Mouse (Mus musculus): ENCODE measurements around the gene Fgfr2.
"Not testable (repeated sequence)": the region's sequence is repeated elsewhere in the genome, so short reads cannot be mapped to it uniquely, and the experiment has no call there.

The Fgfr2 gene

DNA sequence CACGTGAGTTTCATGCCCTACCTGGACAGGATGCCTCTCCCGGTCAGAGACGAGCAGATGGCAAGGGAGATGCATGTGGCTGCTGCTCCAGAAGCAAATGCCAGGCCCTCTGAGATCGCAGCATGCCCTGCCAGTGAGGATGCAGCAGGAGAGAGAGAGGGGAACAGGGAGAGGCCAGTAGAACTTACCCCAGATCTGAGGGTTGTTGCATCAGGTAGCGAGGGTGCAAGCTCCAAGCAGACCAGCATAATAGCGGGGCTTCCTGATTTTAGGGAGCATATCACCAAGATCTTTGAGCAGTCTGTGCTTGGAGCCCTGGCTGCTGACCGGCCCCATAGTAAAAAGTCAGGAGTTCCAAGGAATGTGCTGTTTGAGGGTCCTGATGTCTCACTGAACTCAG is 2497.8 kb downstream of the Fgfr2 start:
- no peak for DNase-seq (ENCODE audit: low read depth, low spot score)

DNA sequence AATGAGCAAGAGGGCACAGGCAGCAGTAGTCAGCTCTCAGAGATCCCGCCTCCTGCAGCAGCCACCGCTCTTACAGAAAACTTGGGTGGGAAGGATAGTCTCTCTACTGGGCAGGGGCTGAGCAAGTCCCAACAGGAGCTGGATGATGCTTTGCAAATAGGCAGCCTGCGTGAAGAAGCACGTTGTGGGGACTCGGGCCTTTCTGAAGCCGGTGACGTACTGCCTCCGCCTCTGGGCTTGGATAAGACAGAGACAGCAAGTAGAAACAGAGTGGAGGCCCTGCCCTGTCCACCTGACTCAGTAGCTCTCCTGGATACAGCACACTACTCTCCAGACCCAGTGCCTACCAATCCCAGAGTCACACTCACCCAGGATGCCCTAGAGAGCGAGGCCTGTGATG is 2498.9 kb downstream of the Fgfr2 start:
- DNase-seq (ENCODE audit: low read depth, low spot score) = no peak

DNA sequence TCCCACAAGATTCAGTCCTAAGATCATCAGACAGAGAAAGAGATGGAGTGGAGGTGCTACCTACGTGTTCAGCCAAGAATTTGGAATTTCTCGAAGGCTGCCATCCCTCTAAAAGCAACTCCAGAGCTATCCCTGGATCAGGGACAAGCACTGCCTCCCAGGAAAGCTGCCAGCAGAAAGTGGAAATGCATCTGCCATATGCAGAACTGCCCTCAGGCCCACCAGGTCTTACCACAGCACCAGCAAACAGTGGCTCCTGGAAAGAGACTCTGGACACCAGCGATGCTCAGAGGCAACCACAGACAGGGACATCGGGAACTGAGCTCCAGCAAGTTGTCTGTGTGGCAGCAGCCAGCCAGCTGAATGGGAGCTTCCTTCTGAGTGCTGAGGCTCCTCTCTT is 2500.8 kb downstream of the Fgfr2 start:
- no peak for DNase-seq (ENCODE audit: low read depth, low spot score)

DNA sequence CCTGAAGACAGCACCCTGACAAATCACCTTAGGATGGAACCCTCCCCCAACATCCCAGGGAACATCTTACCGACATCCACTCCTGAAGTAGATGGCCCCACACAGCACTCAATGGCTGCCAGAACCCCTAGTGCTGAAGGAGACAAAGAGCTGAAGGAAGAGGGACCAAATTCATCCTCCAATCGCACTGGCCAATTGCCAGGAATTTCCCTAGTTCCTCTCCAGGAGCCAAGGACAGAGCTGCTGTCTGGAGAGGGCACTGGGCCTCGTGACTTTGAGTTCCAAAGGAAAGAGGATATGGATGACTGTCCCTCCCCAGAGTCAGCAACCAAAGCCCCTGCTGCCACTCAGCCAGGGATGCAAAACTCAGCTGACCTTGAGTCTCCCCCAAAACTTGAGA is 2501.2 kb downstream of the Fgfr2 start:
- DNase-seq (ENCODE audit: low read depth, low spot score) = peak; percentile 54

DNA sequence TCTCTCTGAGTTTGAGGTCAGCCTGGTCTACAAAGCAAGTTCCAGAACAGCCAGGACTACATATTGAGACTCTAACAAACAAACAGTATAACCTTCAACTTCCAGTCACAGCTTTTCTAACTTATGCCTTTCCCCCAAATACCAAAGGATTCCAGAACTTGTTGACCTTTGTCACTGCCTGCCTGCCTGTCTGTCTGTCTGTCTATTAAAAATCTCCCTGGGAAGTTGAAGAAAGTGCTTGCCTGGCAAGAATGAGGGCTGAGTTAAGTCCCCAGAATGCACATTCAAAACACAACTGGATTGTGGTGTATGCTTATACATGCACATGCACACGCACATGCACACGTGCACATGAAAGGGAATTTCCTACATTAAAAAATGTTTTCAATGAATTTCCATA is 2502.1 kb downstream of the Fgfr2 start:
- DNase-seq (ENCODE audit: low read depth, low spot score) = no peak

DNA sequence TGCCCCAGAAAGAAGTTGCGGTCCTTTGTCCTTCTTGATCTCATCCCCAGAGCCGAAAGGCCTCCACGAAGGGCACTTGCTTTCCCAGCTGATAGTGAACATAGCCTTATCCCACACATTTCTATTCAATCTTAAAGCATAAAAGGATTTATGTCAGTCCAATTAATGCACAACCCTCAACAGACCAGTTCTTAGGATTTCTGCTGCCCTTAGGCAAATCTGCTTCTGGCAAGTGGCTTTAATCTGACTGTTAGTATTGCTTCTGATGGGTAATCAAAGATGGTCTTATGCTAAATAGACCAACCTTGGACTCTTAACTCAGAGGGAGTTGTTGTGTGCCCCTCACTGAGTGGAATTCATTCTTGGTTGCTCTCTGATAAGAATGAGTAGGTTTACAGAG is 2505.6 kb downstream of the Fgfr2 start:
- no peak for DNase-seq (ENCODE audit: low read depth, low spot score)

DNA sequence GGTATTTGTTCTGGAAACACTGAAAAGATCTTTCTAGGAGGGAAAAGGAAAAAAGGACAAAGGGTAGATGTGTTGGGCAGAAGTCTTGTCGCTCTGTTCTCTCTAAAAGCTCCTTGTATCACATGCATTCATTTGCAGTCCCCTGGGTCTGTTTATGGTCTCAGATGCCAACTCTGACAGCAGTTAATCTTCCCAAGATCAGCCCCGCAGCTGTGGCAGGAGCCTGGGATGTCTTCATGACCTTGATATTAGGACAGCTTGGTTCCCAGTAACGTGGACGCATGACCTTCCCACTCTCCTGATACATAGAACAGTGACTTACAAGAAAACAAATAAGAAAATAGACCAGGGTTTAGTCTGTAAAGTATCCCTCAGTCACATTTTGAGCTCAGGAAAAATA is 2509.2 kb downstream of the Fgfr2 start:
- peak; percentile 48 for DNase-seq (ENCODE audit: low read depth, low spot score)

DNA sequence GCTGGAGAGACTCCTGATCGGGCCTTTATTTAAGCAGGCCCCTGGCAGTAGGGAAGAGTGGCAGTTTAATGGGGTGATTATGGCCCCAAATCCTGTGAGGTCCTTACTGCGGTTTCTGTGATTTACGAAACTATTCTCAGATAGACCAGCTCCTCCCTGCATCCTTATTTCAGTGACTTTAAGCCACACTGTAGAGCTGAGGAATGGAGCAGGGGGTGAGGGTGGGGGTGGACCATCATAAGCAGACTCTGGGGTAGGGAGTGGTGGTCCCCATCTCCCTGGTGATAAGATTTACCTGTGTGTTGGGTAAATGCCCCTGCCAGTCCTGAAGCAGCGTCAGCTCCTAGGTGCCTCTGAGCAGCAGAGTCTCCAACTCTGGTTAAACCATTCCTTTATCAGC is 2516.2 kb downstream of the Fgfr2 start:
- DNase-seq (ENCODE audit: low read depth, low spot score) = no peak

DNA sequence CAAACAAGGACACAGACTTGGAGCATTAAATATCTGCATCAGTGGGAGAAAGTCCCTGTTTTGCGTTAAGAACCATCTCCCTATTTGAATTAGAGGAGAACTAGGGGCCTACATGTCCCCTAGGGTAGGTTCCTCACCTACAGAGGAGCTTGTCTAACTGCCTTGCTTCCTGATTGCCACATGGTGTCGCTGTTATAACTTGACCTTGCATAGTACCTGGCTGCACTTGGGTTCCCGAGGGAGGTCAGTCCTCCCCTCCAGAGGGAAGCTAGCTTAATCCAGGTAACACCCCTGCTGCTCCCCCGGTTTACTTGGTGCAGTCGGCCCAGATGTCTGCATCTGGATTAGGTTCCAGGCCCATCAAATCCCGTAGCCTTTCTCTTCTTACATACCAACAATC is 2518.0 kb downstream of the Fgfr2 start:
- DNase-seq (ENCODE audit: low read depth, low spot score) = peak; percentile 40

DNA sequence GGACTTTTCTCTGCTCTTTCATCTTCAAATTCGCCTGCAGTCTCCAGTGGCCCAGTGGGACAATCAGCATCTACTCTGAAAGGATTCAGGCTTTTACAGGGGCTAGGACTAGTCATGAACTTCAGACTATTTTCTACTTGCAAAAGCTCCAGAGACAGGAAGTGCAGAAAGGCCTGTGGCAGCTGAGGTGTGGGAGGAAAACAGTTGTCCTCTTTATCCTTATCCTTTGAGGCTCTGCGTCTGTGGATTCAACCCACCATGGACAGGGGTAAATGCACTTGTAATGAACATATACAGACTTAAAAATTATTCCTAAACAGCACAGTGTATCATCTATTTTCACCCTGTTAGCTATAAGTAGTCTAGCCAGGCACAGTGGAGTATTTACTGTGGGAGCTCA is 2518.8 kb downstream of the Fgfr2 start:
- DNase-seq (ENCODE audit: low read depth, low spot score) = no peak

DNA sequence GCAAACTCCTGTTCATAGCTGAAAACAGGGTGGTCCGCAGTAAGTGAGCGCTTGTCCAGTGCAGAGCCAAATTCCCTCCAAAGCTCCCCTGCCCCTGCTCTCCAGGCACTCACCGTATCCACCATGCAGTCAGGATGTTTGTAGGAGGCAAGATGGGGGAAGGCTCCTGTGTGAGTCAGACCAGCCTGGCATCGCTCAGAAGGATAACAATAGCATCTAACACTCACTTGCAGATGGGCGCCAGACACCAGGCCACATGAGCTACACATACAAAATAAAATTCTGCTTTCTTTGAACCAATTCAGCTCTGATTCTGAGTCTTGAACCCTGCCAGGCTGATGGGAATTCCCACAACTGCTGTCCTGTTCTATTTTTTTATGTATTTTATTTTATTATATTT is 2519.6 kb downstream of the Fgfr2 start:
- no peak for DNase-seq (ENCODE audit: low read depth, low spot score)

DNA sequence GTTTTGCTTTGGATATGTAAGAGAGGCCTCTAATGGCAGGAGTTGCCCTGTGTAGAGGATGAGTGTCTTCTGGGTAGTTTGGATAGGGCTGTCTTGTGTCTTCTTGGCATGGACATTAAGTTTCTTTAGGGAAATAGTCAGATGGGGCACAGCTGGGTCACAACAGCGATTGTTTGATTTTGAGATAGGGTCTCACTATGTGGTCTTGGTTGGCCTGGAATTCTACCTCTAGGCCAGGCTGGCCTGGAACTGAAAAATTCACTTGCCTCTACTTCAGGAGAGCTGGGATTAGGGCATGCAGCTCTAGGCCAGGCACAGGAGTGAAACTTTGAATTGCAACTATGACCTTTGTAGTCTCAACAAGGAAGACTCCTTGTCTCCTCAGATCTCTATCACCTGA is 2520.3 kb downstream of the Fgfr2 start:
- DNase-seq (ENCODE audit: low read depth, low spot score) = no peak

DNA sequence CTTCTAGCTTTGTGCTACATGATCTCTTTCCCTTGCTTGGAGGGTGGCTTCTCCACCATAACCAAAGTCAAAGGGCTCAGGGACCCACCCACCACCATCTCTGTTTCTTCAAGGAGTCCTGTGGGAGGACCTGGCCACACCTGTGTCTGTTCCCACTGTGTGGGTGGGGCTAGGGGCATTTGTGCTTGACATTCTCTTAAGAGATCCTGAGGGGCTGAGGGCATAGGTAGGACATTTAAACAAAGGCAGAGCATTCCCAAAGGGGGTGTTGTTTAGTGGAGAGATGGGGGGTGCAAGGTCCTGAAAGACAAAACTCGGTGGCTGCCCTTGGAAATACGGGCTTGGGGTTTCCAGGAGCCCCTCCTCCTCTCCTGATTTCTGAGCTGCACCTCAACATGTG is 2522.6 kb downstream of the Fgfr2 start:
- DNase-seq (ENCODE audit: low read depth, low spot score) = no peak

DNA sequence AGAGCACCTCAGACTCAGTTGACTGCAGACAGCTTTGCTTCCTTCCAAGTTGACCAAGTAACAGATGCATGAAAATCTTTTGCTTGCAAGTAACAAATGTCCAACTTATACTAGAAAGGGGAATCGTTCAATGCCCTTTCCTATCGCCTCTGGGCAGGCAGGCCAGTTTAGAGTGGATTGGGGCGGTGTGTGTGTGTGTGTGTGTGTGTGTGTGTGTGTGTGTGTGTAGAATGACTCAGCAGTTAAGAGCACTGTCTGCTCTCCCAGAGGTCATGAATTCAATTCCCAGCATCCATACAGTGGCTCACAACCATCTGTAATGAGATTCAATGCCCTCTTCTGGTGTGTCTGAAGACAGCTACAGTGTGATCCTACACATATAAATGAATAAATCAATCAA is 2523.1 kb downstream of the Fgfr2 start:
- no peak for DNase-seq (ENCODE audit: low read depth, low spot score)

DNA sequence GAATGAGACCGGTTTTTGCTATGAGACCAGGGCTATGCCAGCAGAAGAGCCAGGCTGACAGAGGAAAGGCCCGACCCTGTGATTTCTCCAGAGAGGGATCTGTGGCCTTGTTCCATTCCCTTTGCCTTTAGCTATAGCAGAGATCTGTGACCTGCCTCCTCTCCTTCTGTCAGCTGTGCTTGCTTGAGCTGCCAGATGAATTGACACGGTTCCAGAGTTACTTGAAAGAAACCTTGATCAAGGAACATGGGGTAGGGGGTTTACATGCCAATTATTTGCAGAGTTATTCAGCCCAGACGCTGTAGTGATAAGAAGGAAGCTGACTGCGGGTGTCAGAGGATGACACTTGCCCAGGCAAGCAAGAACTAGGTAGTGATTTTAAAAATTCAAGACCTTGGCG is 2525.6 kb downstream of the Fgfr2 start:
- no peak for DNase-seq (ENCODE audit: low read depth, low spot score)

DNA sequence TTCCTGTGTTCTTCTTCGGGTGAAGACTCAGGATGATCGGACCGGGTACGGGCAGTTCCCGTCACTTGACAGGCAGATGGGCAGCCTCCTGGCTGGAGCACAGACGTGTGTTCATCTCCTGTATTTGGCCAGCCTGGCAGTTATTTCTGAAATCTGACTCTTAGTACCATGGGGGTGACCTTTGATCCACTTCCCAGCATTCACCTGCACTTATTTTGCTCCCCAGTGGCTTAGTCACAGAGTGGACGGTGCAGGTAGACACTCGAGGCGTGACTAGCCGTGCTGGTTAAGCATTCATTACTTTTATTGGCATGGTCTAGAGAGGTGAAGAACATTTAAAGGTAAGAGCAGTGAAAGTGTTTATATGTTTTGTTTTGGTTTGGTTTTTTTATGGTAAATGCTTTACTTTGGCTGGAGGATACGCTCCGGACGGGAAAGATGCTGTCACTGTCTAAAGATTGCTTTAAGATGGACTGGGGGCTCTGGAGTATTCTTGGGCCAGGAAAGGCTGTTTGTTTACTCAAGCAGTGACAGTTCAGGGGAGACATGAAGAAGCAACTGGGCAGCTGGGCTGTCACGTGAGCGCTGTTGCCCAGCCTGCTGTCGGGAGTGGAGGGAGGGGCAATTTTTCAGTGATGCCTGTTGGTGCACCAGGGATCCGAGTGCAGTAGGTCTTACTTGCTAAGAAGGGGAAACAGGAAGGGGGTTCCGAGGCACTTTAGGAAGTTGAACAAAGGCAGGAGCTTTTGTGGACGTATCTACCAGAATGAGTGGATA is 2526.9 kb downstream of the Fgfr2 start:
- DNase-seq (ENCODE audit: low read depth, low spot score) = peak; percentile 81

DNA sequence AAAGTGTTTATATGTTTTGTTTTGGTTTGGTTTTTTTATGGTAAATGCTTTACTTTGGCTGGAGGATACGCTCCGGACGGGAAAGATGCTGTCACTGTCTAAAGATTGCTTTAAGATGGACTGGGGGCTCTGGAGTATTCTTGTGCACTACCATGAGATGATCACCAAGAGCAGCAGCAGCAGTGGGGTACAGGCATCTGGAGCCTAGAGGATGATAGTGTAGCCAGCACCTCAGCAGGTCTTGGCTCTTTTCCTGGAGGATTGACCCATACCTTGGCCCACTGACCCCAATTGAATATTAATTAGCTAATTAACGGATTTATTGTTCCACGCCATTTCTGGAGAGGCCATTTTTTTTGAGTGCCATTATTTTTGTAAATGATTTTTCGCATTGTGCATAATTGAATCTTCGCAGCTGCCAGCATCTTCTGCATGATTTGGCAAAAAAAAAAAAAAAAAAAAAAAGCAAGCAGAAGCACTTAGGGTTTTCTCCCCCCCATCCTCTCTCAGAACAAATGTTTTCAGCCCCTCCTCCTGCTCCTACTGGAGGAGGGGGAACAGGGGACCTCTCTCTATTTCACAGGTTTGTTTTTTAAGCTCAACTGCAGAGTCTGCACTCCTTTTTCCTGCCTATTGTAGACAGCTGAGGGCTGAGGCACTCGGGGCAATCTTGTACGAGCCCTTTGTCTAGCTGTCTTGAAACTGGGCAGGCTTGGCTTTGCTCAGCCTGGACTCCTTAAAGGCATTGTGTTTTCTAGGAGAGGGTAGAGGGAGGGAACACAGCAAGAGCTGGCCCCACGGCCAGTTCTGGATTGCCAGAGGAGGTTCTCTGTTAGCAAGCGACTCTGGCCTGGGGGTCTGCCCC is 2529.5 kb downstream of the Fgfr2 start:
- DNase-seq (ENCODE audit: low read depth, low spot score) = not testable (repeated sequence)

DNA sequence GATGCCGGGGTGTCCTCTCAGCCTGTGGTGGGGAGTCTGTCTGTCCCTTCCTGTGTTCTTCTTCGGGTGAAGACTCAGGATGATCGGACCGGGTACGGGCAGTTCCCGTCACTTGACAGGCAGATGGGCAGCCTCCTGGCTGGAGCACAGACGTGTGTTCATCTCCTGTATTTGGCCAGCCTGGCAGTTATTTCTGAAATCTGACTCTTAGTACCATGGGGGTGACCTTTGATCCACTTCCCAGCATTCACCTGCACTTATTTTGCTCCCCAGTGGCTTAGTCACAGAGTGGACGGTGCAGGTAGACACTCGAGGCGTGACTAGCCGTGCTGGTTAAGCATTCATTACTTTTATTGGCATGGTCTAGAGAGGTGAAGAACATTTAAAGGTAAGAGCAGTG is 2530.2 kb downstream of the Fgfr2 start:
- not testable (repeated sequence) for DNase-seq (ENCODE audit: low read depth, low spot score)

DNA sequence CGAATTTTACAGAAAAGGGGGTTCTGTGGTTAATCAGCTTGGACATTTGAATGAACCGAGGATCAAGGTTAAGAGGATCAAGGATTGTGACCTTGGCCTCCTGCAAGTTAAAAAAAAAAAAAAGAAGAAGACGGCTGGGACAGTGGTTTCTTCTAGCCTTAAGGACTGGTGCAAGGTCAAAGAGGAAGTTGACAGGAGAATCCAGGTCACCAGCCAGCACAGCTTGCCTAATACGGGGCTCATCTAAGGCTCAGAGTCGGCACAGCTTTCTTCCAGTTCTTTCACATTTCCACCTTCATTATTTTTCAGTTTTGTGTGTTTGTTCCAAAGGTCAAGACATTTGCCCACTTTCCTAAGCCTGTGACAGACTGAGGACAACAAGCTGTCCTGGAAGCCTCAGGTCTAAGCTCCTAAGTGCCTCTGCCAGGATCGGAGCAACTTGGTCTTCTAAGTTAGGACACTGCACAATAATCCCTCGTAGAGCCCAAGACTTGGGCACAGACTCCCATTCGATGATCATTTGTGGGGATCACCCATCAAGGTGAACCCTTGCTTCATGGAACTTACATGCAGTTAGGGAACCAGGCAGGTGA is 2532.2 kb downstream of the Fgfr2 start:
- DNase-seq (ENCODE audit: low read depth, low spot score) = no peak

DNA sequence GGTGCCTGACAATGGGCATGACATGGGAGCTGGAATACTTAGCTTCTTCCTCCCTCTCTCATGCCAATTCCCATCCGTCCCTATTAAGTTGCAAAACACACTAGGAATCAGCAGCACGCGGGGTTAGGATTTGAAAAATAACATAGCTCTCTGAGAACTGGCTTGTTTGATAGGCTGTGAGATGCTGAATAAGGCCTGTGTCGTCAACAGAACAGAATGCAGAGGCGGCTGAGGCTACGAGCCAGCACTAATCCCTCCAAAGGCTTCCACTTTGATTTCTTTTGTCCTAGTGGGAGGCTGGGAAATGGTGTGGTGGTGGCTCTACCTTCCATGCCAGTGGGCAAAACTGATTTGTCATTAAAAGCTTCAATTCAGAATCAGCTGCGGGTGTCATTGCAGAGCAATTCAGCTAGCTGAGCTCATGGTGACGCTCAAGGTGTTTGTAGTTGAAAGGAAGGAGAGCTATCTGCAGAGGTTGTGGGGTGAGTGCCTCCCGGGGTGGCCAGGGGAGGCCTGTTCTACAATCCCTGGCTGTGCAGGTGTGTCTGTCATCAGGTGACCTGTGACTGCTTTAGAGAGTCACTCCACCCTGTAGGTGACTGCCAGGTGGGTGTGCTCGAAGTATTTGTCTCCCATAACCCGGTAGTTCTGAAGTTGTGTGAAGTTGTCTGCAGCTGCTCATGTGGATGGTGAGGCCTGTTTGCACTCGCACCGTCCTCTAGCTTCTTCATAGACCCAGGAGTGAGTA is 2532.9 kb downstream of the Fgfr2 start:
- DNase-seq (ENCODE audit: low read depth, low spot score) = no peak

DNA sequence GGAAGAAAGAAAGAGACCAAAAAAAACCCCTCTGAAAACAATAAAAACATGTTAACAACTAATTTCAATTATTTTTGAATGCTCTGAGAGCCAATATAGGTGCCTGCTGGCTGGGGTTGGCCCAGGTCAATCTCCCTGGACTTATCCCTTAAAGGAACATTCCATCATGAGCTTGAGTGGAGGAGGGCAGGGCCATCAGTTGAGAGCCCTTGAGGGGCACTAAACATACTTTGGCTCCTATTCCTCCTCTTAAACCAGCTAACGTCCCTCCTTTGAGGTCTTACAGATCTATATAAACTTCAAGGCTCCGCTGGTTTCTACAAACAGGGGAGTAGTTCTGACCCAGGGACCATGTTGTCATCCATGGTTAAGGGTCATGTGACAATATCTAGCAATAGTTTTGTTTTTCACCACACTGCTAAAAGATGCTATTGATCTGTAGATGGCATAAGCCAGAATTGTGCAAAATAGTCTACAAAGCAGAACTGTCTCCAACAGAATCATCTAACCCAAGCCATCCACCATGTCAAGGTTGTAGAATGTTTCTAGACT is 2536.6 kb downstream of the Fgfr2 start:
- DNase-seq (ENCODE audit: low read depth, low spot score) = no peak

DNA sequence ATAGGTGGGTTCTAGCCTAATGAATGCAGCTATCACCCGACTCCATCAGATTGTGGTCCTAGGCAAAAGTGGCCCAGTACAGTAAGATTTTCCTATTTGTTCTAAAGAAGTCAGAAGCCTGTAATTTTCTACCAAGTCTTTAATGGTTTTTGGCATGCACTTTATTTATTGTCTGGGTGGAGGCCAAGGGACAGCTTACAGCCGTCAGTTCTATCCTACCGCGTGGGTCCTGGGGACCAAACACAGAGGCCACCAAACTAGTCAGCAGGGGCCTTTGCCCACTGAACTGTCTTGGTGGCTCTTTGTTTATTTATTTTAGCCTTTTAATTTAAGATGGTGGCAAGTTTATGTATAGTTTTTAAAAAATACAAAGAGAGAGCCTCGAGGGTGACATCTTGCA is 2544.5 kb downstream of the Fgfr2 start:
- DNase-seq (ENCODE audit: low read depth, low spot score) = no peak
